Mouse (Mus musculus) layer of hippocampus, adult 9-11 months (tissue): ENCODE data around the gene Cbarp.

Experiments used
- DNase-seq: peaks from one replicate; pipeline ENCODE4 v3.0.0; 2022

The Cbarp gene

GRCm38 (mm10) chr10:80121639-80122038 lies 19.0 kb downstream of the Cbarp start:
- DNase-seq: no peak

GRCm38 (mm10) chr10:80120146-80120545 lies 20.5 kb downstream of the Cbarp start:
- DNase-seq: no peak

GRCm38 (mm10) chr10:80118552-80118951 lies 22.1 kb downstream of the Cbarp start:
- DNase-seq: no peak

- DNase-seq: no peak
Observed at GRCm38 (mm10) chr10:80117736-80118135, 22.9 kb downstream of the Cbarp start.

GRCm38 (mm10) chr10:80116927-80117691 lies 23.5 kb downstream of the Cbarp start:
- DNase-seq: no peak

GRCm38 (mm10) chr10:80116563-80116926 lies 24.1 kb downstream of the Cbarp start:
- no peak for DNase-seq

- DNase-seq: no peak
Observed at GRCm38 (mm10) chr10:80115944-80116335, 24.7 kb downstream of the Cbarp start.

- peak; percentile 100 for DNase-seq
Observed at GRCm38 (mm10) chr10:80115290-80115943, 25.2 kb downstream of the Cbarp start, which contains the start of gene Stk11. TSS of gene Stk11 (plus strand) at chr10:80115803.

- peak; percentile 90 for DNase-seq
Observed at GRCm38 (mm10) chr10:80114341-80115284, 26.0 kb downstream of the Cbarp start.

- DNase-seq: no peak
Observed at GRCm38 (mm10) chr10:80107678-80108077, 33.0 kb downstream of the Cbarp start.

- DNase-seq: no peak
Observed at GRCm38 (mm10) chr10:80105926-80106325, 34.7 kb downstream of the Cbarp start.

- DNase-seq: peak; percentile 49
Observed at GRCm38 (mm10) chr10:80105460-80105859, 35.2 kb downstream of the Cbarp start, which contains the start of gene Sbno2. TSS of gene Sbno2 (minus strand) at chr10:80105571.

GRCm38 (mm10) chr10:80104181-80104580 lies 36.5 kb downstream of the Cbarp start:
- no peak for DNase-seq

- DNase-seq: no peak
Observed at GRCm38 (mm10) chr10:80103032-80103431, 37.6 kb downstream of the Cbarp start.

- DNase-seq: peak; percentile 85
Observed at GRCm38 (mm10) chr10:80102216-80102915, 38.3 kb downstream of the Cbarp start.

GRCm38 (mm10) chr10:80100982-80101381 lies 39.7 kb downstream of the Cbarp start:
- no peak for DNase-seq

GRCm38 (mm10) chr10:80098630-80099029 lies 42.0 kb downstream of the Cbarp start:
- no peak for DNase-seq

- no peak for DNase-seq
Observed at GRCm38 (mm10) chr10:80097275-80097674, 43.4 kb downstream of the Cbarp start.

- DNase-seq: peak; percentile 47
Observed at GRCm38 (mm10) chr10:80095547-80095946, 45.1 kb downstream of the Cbarp start.

- DNase-seq: no peak
Observed at GRCm38 (mm10) chr10:80094684-80095083, 46.0 kb downstream of the Cbarp start.

GRCm38 (mm10) chr10:80094085-80094484 lies 46.5 kb downstream of the Cbarp start:
- no peak for DNase-seq

- no peak for DNase-seq
Observed at GRCm38 (mm10) chr10:80092690-80093089, 47.9 kb downstream of the Cbarp start.

- no peak for DNase-seq
Observed at GRCm38 (mm10) chr10:80091527-80091926, 49.1 kb downstream of the Cbarp start.
